Mouse (Mus musculus): ENCODE data around the gene Trim30c.
"Not testable (repeated sequence)": the region's sequence is repeated elsewhere in the genome, so short reads cannot be mapped to it uniquely, and the experiment has no call there.

The Trim30c gene

DNA sequence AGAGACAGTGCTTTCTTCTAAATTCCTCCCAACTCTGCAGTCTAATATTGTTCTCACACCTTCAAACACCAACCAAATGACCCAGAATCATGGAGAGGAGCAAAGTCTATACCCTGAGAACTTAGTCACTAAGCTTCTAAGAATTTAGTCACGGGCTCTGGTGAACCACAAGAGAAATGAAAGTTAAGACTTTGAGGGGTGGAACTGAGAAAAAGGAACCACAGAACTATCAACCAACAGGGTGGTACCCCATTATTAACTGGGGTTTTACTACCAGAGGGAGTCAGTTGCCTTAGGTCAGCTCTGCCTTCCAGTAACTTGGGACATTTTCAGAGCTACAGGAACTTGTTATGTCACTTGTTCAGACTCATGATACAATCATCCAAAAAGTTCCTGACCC, at the start of gene Trim30c:
Gene Trim30c (minus strand): TSS at position 140 of the 400 bp plus-strand sequence.
- no peak for DNase-seq

DNA sequence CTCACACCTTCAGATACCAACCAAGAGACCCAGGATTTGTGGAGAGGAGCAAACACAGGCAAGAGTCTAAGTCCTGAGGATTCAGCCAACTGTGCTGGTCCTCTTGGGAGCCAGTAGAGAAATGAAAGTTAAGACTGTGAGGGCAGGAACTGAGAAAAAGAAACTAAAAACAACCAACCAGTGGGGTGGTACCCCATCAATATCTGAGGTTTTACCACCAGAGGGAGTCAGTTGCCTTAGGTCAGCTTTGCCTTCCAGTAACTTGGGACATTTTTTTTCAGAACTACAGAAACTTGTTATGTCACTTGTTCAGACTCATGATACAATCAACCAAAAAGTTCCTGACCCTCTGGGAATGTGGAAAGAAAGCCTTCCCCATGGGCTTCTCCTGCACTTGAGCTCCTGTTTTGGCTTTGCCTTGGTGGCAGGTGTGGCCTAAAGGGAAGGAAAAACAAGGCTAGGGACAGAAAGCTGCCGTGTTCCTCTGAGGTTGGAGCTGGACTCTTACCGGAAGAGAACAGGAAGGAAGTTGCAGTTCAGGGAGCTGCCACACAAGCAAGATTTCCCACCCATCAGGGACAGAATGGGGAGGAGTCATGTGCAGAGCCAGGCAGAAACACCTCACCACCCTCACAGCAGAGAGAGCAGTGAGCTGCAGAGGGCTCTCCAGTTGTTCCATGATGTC, 45.5 kb upstream of the Trim30c start:
- no peak for DNase-seq

DNA sequence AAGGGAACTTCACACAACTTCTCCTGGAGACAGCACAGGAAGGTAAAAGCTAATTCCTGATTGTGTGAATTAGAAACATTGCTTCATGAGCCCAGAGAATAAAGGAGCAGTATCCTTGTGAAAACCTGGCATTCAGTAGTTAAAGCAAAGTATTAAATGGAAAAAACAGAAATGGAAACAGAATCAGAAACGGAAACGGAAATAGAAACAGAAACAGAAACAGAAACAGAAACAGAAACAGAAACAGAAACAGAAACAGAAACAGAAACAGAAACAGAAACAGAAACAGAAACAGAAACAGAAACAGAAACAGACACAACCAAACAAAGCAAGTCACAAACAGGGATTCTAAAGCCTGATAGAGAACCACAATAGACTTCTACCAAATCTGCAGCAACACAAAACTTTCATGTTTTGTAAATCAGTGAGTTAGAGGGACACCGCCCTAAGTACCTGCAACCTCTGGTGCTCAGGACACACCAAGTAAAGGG, 3.9 kb upstream of the Trim30c start:
- DNase-seq = no peak

DNA sequence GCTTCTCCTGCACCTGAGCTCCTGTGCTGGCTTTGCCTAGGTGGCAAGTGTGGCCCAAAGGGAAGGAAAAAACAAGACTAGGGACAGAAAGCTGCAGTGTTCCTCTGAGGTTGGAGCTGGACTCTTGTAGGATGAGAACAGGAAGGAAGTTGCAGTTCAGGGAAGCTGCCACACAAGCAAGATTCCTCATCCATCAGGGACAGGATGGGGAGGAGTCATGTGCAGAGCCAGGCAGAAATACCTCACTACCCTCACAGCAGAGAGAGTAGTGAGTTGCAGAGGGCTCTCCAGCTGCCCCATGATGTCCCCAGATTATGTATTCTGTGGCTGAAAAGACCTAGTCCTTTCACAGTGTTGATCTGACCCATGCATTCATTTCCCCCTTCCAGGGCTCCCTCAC, 503 bp upstream of the Trim30c start:
- no peak for DNase-seq

DNA sequence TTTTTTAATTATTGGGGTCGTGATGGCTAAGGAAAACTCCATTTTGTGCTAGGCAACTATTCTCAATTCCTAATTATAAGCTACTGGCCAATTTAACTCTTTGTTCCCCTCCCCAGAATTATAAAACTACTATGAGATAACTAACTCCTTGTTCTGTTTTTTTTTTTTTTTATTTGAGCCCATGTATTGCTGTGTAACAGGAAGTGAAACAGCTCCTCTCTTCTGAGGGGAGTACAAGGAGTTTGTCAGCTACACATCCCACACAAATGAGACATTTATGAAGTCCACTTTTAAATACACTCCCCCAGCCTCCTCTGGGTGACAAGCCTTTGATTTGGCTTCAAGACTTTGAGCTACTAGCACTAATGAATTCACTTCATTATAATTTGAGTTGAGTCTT, 2.1 kb downstream of the Trim30c start:
- no peak for DNase-seq

DNA sequence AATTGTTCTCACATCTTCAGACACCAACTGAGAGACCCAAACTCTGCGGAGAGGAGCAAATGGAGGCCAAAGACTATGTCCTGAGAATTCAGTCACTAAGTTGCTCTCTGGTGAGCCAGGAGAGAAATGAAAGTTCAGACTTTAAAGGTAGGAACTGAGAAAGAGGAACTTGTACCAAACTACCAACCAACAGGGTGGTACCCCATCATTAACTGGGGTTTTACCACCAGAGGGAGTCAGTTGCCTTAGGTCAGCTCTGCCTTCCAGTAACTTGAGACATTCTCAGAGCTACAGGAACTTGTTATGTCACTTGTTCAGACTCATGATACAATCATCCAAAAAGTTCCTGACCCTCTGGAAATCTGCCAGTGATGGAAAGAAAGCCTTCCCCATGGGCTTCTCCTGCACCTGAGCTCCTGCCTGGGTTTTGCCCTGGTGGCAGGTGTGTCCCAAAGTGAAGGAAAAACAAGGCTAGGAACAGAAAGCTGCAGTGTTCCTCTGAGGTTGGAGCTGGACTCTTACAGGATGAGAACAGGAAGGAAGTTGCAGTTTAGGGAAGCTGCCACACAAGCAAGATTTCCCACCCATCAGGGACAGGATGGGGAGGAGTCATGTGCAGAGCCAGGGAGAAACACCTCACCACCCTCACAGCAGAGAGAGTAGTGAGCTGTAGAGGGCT, 30.8 kb downstream of the Trim30c start, which contains the start of gene Trim30b:
Gene Trim30b (minus strand): TSS at position 149 of the 679 bp plus-strand sequence.
- DNase-seq = no peak

DNA sequence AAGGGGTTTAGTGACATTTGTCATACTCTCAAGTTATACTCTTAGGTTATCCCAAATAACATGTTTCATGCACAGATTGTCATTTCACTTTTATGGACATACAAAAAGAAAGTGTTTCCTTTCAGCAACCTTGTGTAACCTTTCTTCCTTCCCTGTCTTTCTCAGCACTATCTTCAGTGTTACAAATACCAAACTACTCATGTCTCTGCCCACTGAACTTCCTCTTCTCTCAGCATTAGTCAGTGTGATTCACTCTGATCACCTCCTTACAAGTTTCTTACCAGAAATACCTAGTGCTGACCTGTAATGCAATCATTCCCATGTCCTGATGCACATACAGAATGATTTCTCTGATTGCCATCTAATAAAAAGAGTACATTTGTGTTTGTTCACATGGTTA, 34.3 kb downstream of the Trim30c start:
- DNase-seq = no peak

DNA sequence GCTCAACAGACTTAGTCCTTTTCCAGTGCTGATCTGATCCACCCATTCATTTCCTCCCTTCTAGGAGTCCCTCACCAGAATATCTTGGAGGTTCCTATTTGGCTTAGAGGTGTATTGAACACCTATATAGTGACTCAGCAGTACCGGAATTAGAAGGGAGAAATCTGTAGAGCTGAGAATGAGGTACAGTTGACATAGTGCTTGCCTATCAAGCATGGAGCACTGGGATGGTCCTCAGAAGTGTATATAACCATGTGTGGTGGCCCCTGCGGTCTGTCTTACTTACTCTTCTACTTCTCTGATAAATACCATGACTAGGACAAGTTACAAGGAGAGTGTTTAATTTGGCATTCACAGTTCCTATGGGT, 47.1 kb downstream of the Trim30c start:
- DNase-seq = no peak

DNA sequence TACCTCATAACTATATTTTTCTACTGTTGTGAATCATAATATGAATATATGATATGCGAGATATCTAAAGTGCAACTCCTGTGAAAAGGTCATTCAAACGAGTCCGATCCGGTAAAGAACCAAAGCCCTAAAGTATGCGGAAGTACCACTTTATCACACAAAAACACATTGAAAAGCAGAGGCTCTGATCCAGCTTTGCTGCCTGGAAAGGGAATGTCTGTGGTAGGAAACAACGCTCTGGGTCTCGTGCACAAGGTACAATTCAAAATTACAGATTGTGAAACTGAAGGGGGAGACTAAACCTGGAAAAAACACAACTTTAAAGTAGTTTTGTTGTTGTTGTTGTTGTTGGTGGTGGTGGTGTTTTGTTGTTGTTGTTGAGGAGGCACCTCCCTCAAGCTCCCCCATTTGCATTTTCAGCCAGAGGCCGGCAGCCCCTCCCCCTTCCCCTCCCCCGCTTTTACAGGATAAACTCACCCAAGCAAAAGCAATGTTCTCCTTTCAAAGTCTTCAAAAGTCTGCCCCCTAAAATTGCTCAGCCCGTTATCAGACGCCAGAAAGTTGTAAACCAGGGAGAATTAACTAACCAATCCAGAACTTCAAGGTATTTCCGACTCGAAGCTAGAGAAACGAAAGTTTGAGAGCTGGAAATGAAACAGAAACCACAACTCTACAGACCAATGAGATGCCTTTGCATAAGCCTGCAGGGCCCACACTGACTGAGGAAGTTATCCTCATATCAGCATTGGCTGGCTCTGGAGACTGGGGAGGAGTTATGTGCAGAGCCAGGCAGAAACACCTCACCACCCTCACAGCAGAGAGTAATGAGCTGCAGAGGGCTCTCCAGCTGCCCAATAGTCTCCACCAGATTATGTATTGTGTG, 47.7 kb downstream of the Trim30c start, which contains the start of gene Trim12c:
Gene Trim12c (minus strand): TSS at position 646 of the 883 bp plus-strand sequence.
- no peak for DNase-seq

DNA sequence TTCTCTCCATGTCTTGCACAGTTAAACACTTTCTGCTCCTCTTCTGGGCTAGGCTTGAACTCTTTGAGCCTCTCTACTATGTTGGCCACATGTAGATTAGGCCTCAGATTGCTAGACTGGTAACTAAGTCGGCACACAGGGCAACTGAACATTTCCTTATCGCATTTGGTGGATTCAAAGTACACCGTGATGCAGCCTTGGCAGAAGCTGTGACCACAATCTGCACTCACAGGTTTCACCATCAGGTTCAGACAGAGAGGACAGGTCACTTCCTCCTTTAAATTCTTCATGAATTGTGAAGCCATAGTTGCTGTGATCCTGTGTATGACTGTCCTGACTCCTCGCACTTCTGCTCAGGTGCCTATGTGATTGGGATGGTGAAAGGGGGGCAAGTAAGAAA, 52.6 kb downstream of the Trim30c start:
- DNase-seq = not testable (repeated sequence)

DNA sequence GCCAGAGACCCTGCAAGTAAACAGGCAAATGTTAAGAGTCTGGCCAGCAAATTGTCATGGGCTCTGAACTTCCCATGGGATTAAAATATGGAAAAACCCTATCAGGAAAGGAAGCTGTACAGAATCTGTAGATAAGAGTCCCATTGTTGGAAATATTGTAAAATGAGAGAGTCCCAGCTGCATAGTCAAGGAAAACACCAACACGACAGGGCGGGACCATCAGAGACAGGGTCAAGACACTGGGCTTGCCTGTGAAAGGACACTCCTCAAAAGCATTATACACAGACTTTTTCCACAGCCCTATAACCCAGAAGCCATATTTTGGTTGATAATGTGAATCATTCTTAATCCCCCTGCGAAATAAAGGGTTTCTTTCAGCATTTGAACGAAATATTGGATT, 59.9 kb downstream of the Trim30c start:
- DNase-seq = not testable (repeated sequence)

DNA sequence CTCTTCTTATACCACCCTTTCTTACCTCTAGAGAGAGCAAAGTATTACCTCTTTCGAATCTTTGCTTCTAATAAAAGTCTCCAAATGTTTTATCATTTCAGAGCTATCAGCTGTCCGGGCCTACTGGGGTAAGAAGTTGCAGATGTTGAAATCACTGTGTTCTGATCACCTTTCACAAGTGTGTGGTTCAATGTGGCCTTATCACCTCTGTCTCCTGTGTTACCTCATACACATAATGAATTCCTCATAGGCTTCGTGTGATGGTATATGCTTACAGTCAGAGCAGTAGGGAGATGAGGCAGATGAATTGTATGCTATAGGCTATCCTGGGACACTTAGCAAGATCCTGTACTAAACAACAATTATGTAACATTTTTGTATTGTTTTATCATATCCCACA, 65.1 kb downstream of the Trim30c start:
- DNase-seq = not testable (repeated sequence)
